Mouse (Mus musculus) CH12.LX (cell line): ENCODE results near the gene Hist1h1d. TPM values are rescaled to one million over a fixed set of nuclear protein-coding genes. Genes with fewer than 3 reads are reported as not detected.

Experiments used
- DNase-seq: peaks from one replicate; pipeline ENCODE4 v3.0.0-alpha.2; 2013; ENCODE audit errors: extremely low read depth
- H3K27ac ChIP-seq: 2 replicates; pipeline ENCODE4 v1.5.1; 2012; ENCODE audit warnings: low read depth, mild to moderate bottlenecking, control low read depth, moderate library complexity; ENCODE audit not compliant: insufficient read depth
- H3K27me3 ChIP-seq: replicated peaks from 2 replicates; pipeline ENCODE3; 2012; ENCODE audit warnings: inconsistent platforms
- H3K36me3 ChIP-seq, 2 experiments: replicated peaks in 1 of 2; 2 replicates each; pipeline versions ENCODE3 to v1.6.1; 2012; ENCODE audit warnings: inconsistent platforms in 1 of 2, low read length in 1 of 2, mild to moderate bottlenecking in 1 of 2, mixed read lengths in 1 of 2, moderate library complexity in 1 of 2; ENCODE audit not compliant: control insufficient read depth in 1 of 2, insufficient read depth in 1 of 2
- H3K4me1 ChIP-seq, 2 experiments: 2 replicates each; pipeline ENCODE4 v1.6.1; 2012; ENCODE audit warnings: inconsistent platforms in 1 of 2, moderate library complexity in 1 of 2; ENCODE audit not compliant: insufficient read depth in 2 of 2, control insufficient read depth in 1 of 2
- H3K4me2 ChIP-seq: 2 replicates; pipeline ENCODE4 v1.6.1; 2012; ENCODE audit warnings: low read depth, mild to moderate bottlenecking, control low read depth; ENCODE audit not compliant: poor library complexity, insufficient read depth, severe bottlenecking
- H3K4me3 ChIP-seq, 3 experiments: fragments of 150-350 bp in 1 of 3; sonication (generic) in 1 of 3; replicated peaks in 1 of 3; 2 replicates each; pipeline versions ENCODE3 to v1.5.1; 2011 to 2012; ENCODE audit warnings: low read depth in 2 of 3, low read length in 2 of 3, mild to moderate bottlenecking in 2 of 3, moderate library complexity in 2 of 3, control low read depth in 1 of 3, improper control_type of control experiment in 1 of 3, inconsistent platforms in 1 of 3, mixed read lengths in 1 of 3; ENCODE audit not compliant: poor library complexity in 1 of 3
- H3K79me2 ChIP-seq: replicated peaks from 2 replicates; pipeline ENCODE4 v1.6.1; 2012; ENCODE audit warnings: mild to moderate bottlenecking, moderate library complexity; ENCODE audit not compliant: control insufficient read depth, poor library complexity, insufficient read depth, severe bottlenecking; ENCODE audit errors: extremely low read depth
- H3K9ac ChIP-seq: 2 replicates; pipeline ENCODE4 v1.6.1; 2012; ENCODE audit warnings: low read depth, mild to moderate bottlenecking, control low read depth, moderate library complexity; ENCODE audit not compliant: insufficient read depth
- H3K9me3 ChIP-seq: replicated peaks from 2 replicates; pipeline ENCODE3; 2012; ENCODE audit warnings: low read length, inconsistent platforms, mixed read lengths
- BHLHE40 ChIP-seq: IDR thresholded peaks from 2 replicates; pipeline ENCODE4 v1.6.1; 2011; ENCODE audit warnings: mild to moderate bottlenecking, low read depth, low read length, improper control_type of control experiment
- CHD1 ChIP-seq: IDR thresholded peaks from 2 replicates; pipeline ENCODE4 v1.6.1; 2012; ENCODE audit warnings: low read depth, low read length, improper control_type of control experiment, inconsistent platforms
- CHD2 ChIP-seq: IDR thresholded peaks from 2 replicates; pipeline ENCODE4 v1.6.1; 2011; ENCODE audit warnings: low read length, improper control_type of control experiment
- CTCF ChIP-seq, 2 experiments: IDR thresholded peaks in 1 of 2; conservative IDR thresholded peaks in 1 of 2; 2 replicates each; pipeline ENCODE4 v1.5.1; 2011 to 2012; ENCODE audit warnings: low read depth in 2 of 2, low read length in 2 of 2, improper control_type of control experiment in 1 of 2, inconsistent platforms in 1 of 2, mild to moderate bottlenecking in 1 of 2, moderate library complexity in 1 of 2
- E2F4 ChIP-seq: IDR thresholded peaks from 2 replicates; pipeline ENCODE4 v1.6.1; 2011; ENCODE audit warnings: low read depth, low read length, improper control_type of control experiment; ENCODE audit not compliant: insufficient replicate concordance
- ELF1 ChIP-seq: IDR thresholded peaks from 2 replicates; pipeline ENCODE4 v1.6.1; 2014; ENCODE audit warnings: low read depth, mild to moderate bottlenecking, inconsistent platforms, low read length, improper control_type of control experiment
- EP300 ChIP-seq: IDR thresholded peaks from 2 replicates; pipeline ENCODE4 v1.6.1; 2011; ENCODE audit warnings: low read length, improper control_type of control experiment
- ETS1 ChIP-seq: conservative IDR thresholded peaks from 2 replicates; pipeline ENCODE4 v1.6.1; 2012; ENCODE audit warnings: low read depth, mild to moderate bottlenecking, inconsistent platforms, low read length, improper control_type of control experiment, moderate library complexity
- GABPA ChIP-seq: IDR thresholded peaks from 2 replicates; pipeline ENCODE4 v1.6.1; 2012; ENCODE audit warnings: low read depth, low read length, improper control_type of control experiment, inconsistent platforms; ENCODE audit not compliant: insufficient replicate concordance
- HCFC1 ChIP-seq: IDR thresholded peaks from 2 replicates; pipeline ENCODE4 v1.6.1; 2012; ENCODE audit warnings: low read depth, mild to moderate bottlenecking, inconsistent platforms, low read length, improper control_type of control experiment
- IRF4 ChIP-seq: IDR thresholded peaks from 2 replicates; pipeline ENCODE4 v1.6.1; 2014; ENCODE audit warnings: low read depth, mild to moderate bottlenecking, inconsistent platforms, low read length, improper control_type of control experiment
- JUN ChIP-seq: IDR thresholded peaks from 2 replicates; pipeline ENCODE4 v1.6.1; 2011; ENCODE audit warnings: low read depth, mild to moderate bottlenecking, low read length, improper control_type of control experiment, moderate library complexity; ENCODE audit not compliant: insufficient read depth
- JUND ChIP-seq: conservative IDR thresholded peaks from 2 replicates; pipeline ENCODE4 v1.6.1; 2011; ENCODE audit warnings: low read depth, low read length, improper control_type of control experiment
- KAT2A ChIP-seq: IDR thresholded peaks from 2 replicates; pipeline ENCODE4 v1.6.1; 2012; ENCODE audit warnings: low read length, improper control_type of control experiment, inconsistent platforms; ENCODE audit not compliant: insufficient replicate concordance
- MAFK ChIP-seq: IDR thresholded peaks from 2 replicates; pipeline ENCODE4 v1.6.1; 2011; ENCODE audit warnings: low read length, improper control_type of control experiment; ENCODE audit not compliant: insufficient replicate concordance
- MAX ChIP-seq: IDR thresholded peaks from 2 replicates; pipeline ENCODE4 v1.6.1; 2011; ENCODE audit warnings: low read length, improper control_type of control experiment
- MAZ ChIP-seq: IDR thresholded peaks from 2 replicates; pipeline ENCODE4 v1.6.1; 2012; ENCODE audit warnings: low read depth, mild to moderate bottlenecking, inconsistent platforms, low read length, improper control_type of control experiment, moderate library complexity
- MEF2A ChIP-seq: IDR thresholded peaks from 2 replicates; pipeline ENCODE4 v1.6.1; 2014; ENCODE audit warnings: low read depth, mild to moderate bottlenecking, inconsistent platforms, low read length, improper control_type of control experiment, borderline replicate concordance
- MXI1 ChIP-seq: IDR thresholded peaks from 2 replicates; pipeline ENCODE4 v1.6.1; 2011; ENCODE audit warnings: mild to moderate bottlenecking, low read depth, low read length, improper control_type of control experiment
- MYC ChIP-seq: IDR thresholded peaks from 2 replicates; pipeline ENCODE4 v1.6.1; 2011; ENCODE audit warnings: low read depth, mild to moderate bottlenecking, improper control_type of control experiment, low read length
- NELFE ChIP-seq: IDR thresholded peaks from 2 replicates; pipeline ENCODE4 v1.6.1; 2011; ENCODE audit warnings: low read depth, low read length, improper control_type of control experiment
- NRF1 ChIP-seq: IDR thresholded peaks from 2 replicates; pipeline ENCODE4 v1.6.1; 2014; ENCODE audit warnings: low read depth, mild to moderate bottlenecking, inconsistent platforms, low read length, improper control_type of control experiment, moderate library complexity
- PAX5 ChIP-seq: IDR thresholded peaks from 2 replicates; pipeline ENCODE4 v1.6.1; 2012; ENCODE audit warnings: low read length, inconsistent platforms, mixed read lengths
- POLR2A ChIP-seq: IDR thresholded peaks from 2 replicates; pipeline ENCODE4 v1.6.1; 2011; ENCODE audit warnings: low read depth, mild to moderate bottlenecking, improper control_type of control experiment, low read length
- POLR2AphosphoS2 ChIP-seq: IDR thresholded peaks from 2 replicates; pipeline ENCODE4 v1.6.1; 2011; ENCODE audit warnings: low read depth, low read length, improper control_type of control experiment
- RAD21 ChIP-seq: IDR thresholded peaks from 2 replicates; pipeline ENCODE4 v1.6.1; 2011; ENCODE audit warnings: low read depth, mild to moderate bottlenecking, low read length, improper control_type of control experiment, moderate library complexity
- RCOR1 ChIP-seq: conservative IDR thresholded peaks from 2 replicates; pipeline ENCODE4 v1.6.1; 2012; ENCODE audit warnings: low read depth, mild to moderate bottlenecking, inconsistent platforms, low read length, improper control_type of control experiment
- SIN3A ChIP-seq: IDR thresholded peaks from 2 replicates; pipeline ENCODE4 v1.6.1; 2012; ENCODE audit warnings: low read length, improper control_type of control experiment, inconsistent platforms
- SMC3 ChIP-seq: IDR thresholded peaks from 2 replicates; pipeline ENCODE4 v1.6.1; 2011; ENCODE audit warnings: low read depth, low read length, improper control_type of control experiment
- TBP ChIP-seq: conservative IDR thresholded peaks from 2 replicates; pipeline ENCODE4 v1.6.1; 2011; ENCODE audit warnings: low read depth, low read length, improper control_type of control experiment
- TCF12 ChIP-seq: IDR thresholded peaks from 2 replicates; pipeline ENCODE4 v1.6.1; 2014; ENCODE audit warnings: low read depth, mild to moderate bottlenecking, inconsistent platforms, low read length, improper control_type of control experiment
- UBTF ChIP-seq: IDR thresholded peaks from 2 replicates; pipeline ENCODE4 v1.6.1; 2012; ENCODE audit warnings: low read depth, mild to moderate bottlenecking, inconsistent platforms, low read length, improper control_type of control experiment, moderate library complexity
- USF1 ChIP-seq: IDR thresholded peaks from 2 replicates; pipeline ENCODE4 v1.6.1; 2014; ENCODE audit warnings: low read depth, mild to moderate bottlenecking, inconsistent platforms, low read length, improper control_type of control experiment
- USF2 ChIP-seq: conservative IDR thresholded peaks from 2 replicates; pipeline ENCODE4 v1.6.1; 2011; ENCODE audit warnings: low read depth, low read length, improper control_type of control experiment
- ZC3H11A ChIP-seq: IDR thresholded peaks from 2 replicates; pipeline ENCODE4 v1.6.1; 2012; ENCODE audit warnings: low read depth, mild to moderate bottlenecking, inconsistent platforms, low read length, improper control_type of control experiment
- ZKSCAN1 ChIP-seq: IDR thresholded peaks from 2 replicates; pipeline ENCODE4 v1.6.1; 2012; ENCODE audit warnings: low read depth, inconsistent platforms, low read length, improper control_type of control experiment, borderline replicate concordance
- ZMIZ1 ChIP-seq: IDR thresholded peaks from 2 replicates; pipeline ENCODE4 v1.6.1; 2012; ENCODE audit warnings: low read depth, mild to moderate bottlenecking, inconsistent platforms, low read length, improper control_type of control experiment
- ZNF384 ChIP-seq: IDR thresholded peaks from 2 replicates; pipeline ENCODE4 v1.6.1; 2012; ENCODE audit warnings: low read depth, low read length, improper control_type of control experiment, inconsistent platforms
- dilution Hi-C: fragments of 300-500 bp; cut with MboI; formaldehyde crosslinking; loops from 2 replicates; pipeline ENCODE4 v1.14.3; 2020; ENCODE audit warnings: low sequenced_read_pairs; ENCODE audit not compliant: extremely low pct_unique_long_range_greater_than_20kb, extremely low pct_ligation_motif_present
- in situ Hi-C: fragments of 300-500 bp; cut with MboI; formaldehyde crosslinking; loops from 3 replicates; pipeline ENCODE4 v1.14.3; 2019; ENCODE audit warnings: low sequenced_read_pairs, low pct_ligation_motif_present, low pct_unique_long_range_greater_than_20kb, mixed read lengths
- polyA plus RNA-seq: library from polyadenylated mRNA; unstranded; fragments of >175 nt; gene quantifications from 2 replicates; pipeline ENCODE4 v1.2.1, GENCODE M21; 2012; ENCODE audit warnings: low read depth; ENCODE audit not compliant: insufficient read length
- total RNA-seq, 2 experiments: library from RNA; depleted of rRNA; stranded (reverse); fragments of 300-350 nt in 1 of 2; fragments of >200 nt in 1 of 2; gene quantifications; 2 replicates each; pipeline ENCODE4 v1.2.3; 2012 to 2014

Hist1h1d gene
- total and polyA plus RNA-seq, 3 experiments: 0.14 to 112 (median 2.3) TPM

DNA sequence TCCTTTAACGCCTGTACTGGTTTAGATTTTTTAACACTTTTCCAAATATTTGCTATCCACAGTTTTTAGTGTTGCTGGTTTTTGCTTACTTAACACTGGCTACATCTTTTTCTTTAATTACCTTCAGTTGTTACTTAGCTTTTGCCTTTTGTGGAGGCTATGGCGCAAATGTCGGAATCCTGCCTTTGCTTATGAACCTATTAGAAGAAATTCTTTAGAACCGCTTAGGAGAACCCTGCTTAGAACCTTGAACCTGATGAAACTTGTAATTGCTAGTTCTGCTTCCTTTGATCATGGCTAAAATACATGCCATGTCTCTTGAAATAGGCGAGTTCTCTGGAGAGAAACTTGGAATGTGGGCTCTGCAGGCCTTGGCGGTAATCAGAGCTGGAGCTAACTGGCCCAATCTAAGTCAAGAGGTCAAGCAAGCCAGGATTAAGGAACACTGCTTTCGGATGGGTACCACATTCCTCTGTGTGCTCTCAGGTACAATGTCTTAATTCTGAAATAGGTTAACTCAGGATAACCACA, 23.4 kb downstream of the Hist1h1d start:
- no peak for DNase-seq
- peak overlapping the region; percentile 58 for H3K4me2 ChIP-seq
- H3K27ac ChIP-seq: peak overlapping the region; percentile 77
- peaks cover 0 to 23% of the 10 kb centered on the region in 2 experiments; a peak in 2 of 4 replicates for H3K4me1 ChIP-seq
- H3K9ac ChIP-seq: peak overlapping the region; percentile 88
- dilution Hi-C loops (no loop called here), in situ Hi-C loops (no loop called here)
- H3K79me2 ChIP-seq: no peaks in the 10 kb centered on the region
- no peaks in the 10 kb centered on the region for H3K27me3 ChIP-seq
- peak overlapping the region; percentile 19 to 69 (median 46) for H3K4me3 ChIP-seq
- no peaks in the 10 kb centered on the region for H3K9me3 ChIP-seq
- peak; percentile 75 for TF ChIP-seq POLR2A
- TF ChIP-seq USF2: no peak
- TF ChIP-seq NRF1: no peak
- peak; percentile 96 for TF ChIP-seq CHD1
- TF ChIP-seq MYC: peak; percentile 27; the same call in 1 of the 2 replicates
- TF ChIP-seq POLR2AphosphoS2: peak; percentile 99
- no peak for TF ChIP-seq PAX5
- TF ChIP-seq NELFE: peak; percentile 63
- no peak for TF ChIP-seq GABPA
- no peak for TF ChIP-seq TBP
- no peak for TF ChIP-seq MEF2A
- no peak for TF ChIP-seq MAX
- TF ChIP-seq ELF1: no peak
- TF ChIP-seq ZMIZ1: peak; percentile 73; the same call in 1 of the 2 replicates
- no peak for TF ChIP-seq KAT2A
- TF ChIP-seq MAZ: no peak
- peak; percentile 50; the same call in 1 of the 2 replicates for TF ChIP-seq SIN3A
- no peak for TF ChIP-seq IRF4
- TF ChIP-seq E2F4: no peak
- no peak; the same call in 1 of the 2 replicates for TF ChIP-seq HCFC1
- TF ChIP-seq JUND: no peak
- no peak for TF ChIP-seq EP300
- TF ChIP-seq SMC3: no peak; the same call in 1 of the 2 replicates
- TF ChIP-seq ZNF384: no peak
- TF ChIP-seq RAD21: no peak
- no peak for TF ChIP-seq ETS1
- TF ChIP-seq ZC3H11A: no peak
- no peak for TF ChIP-seq TCF12
- TF ChIP-seq JUN: no peak
- peak; percentile 69; the same call in 1 of the 2 replicates for TF ChIP-seq RCOR1
- TF ChIP-seq UBTF: no peak
- TF ChIP-seq CHD2: 0 out of 2 replicates have a peak, but pooled peaks have one; percentile 55
- no peak for TF ChIP-seq BHLHE40
- TF ChIP-seq ZKSCAN1: no peak
- TF ChIP-seq CTCF (conservative IDR thresholded peaks at IDR 0.05 in 1 of 2, IDR thresholded peaks at IDR 0.05 in 1 of 2; ENCODE audit: low read depth in 2 of 2, low read length in 2 of 2): no peak
- TF ChIP-seq MAFK: no peak
- peak; percentile 3; the same call in 1 of the 2 replicates for TF ChIP-seq MXI1
- no peak for TF ChIP-seq USF1
- no peaks in the 10 kb centered on the region for H3K36me3 ChIP-seq
